Mouse (Mus musculus) thymus, adult 2 months (tissue): Measurements from ENCODE around the gene Apbb2. TPM values are rescaled to one million over a fixed set of nuclear protein-coding genes. Genes with fewer than 3 reads are reported as not detected.

Experiments
- DNase-seq: peaks from one replicate; pipeline ENCODE4 v3.0.0; 2021
- H3K27ac ChIP-seq: fragments of 200-500 bp; 2 replicates; pipeline ENCODE4 v1.5.1; 2012; ENCODE audit warnings: low read length, control low read depth; ENCODE audit not compliant: control insufficient read depth, insufficient read depth
- H3K27me3 ChIP-seq: fragments of 200-500 bp; 2 replicates; pipeline ENCODE4 v1.6.1; 2012; ENCODE audit warnings: mild to moderate bottlenecking, low read length, moderate library complexity, mixed read lengths; ENCODE audit not compliant: control insufficient read depth, insufficient read depth
- H3K36me3 ChIP-seq: fragments of 200-500 bp; 2 replicates; pipeline ENCODE4 v1.6.1; 2012; ENCODE audit warnings: mild to moderate bottlenecking, low read length, moderate library complexity; ENCODE audit not compliant: control insufficient read depth, insufficient read depth
- H3K4me1 ChIP-seq: fragments of 200-500 bp; replicated peaks from 2 replicates; pipeline ENCODE4 v1.6.1; 2012; ENCODE audit warnings: low read length; ENCODE audit not compliant: control insufficient read depth, insufficient read depth
- H3K4me3 ChIP-seq: fragments of 200-500 bp; 2 replicates; pipeline ENCODE4 v1.5.1; 2012; ENCODE audit warnings: mild to moderate bottlenecking, low read length, control low read depth, moderate library complexity; ENCODE audit not compliant: control insufficient read depth, insufficient read depth
- CTCF ChIP-seq: fragments of 200-500 bp; IDR thresholded peaks from 2 replicates; pipeline ENCODE4 v1.5.1; 2012; ENCODE audit warnings: mild to moderate bottlenecking, control low read depth, low read length, moderate library complexity, borderline replicate concordance; ENCODE audit not compliant: control insufficient read depth, poor library complexity, insufficient read depth; ENCODE audit errors: extremely low read depth
- POLR2A ChIP-seq: fragments of 200-500 bp; IDR thresholded peaks from 2 replicates; pipeline ENCODE4 v1.6.1; 2012; ENCODE audit warnings: mild to moderate bottlenecking, low read length, control low read depth, moderate library complexity; ENCODE audit not compliant: control insufficient read depth, poor library complexity, insufficient read depth; ENCODE audit errors: extremely low read depth
- WGBS: fragments of 180-500 bp; shearing (Covaris S2); methylation state at CpG from one replicate; pipeline ENCODE4 v1.1.7; 2018; 5-methylcytosine and 5-hydroxymethylcytosine counted together
- polyA plus RNA-seq: library from polyadenylated mRNA; depleted of rRNA; stranded (reverse); fragments of >200 nt; gene quantifications from 2 replicates; pipeline ENCODE4 v1.2.3, GENCODE M21; 2012

Apbb2 gene
- polyA plus RNA-seq, 1 experiment: 2.6 TPM

GRCm38 (mm10) chr5:66503557-66504433 is 114.8 kb downstream of the Apbb2 start:
- TF ChIP-seq POLR2A (no peak), CTCF (no peak)
- Histone ChIP-seq H3K36me3 (no peaks in the 10 kb centered on the region), H3K27me3 (no peaks in the 10 kb centered on the region), H3K27ac (no peak overlapping the region), H3K4me1 (no peaks in the 10 kb centered on the region), H3K4me3 (no peak overlapping the region)
- DNase-seq: no peak
- WGBS: 87% methylated on average over 17 of the region's 17 CpGs

GRCm38 (mm10) chr5:66503033-66503432 is 115.6 kb downstream of the Apbb2 start:
- Histone ChIP-seq H3K4me1 (no peaks in the 10 kb centered on the region), H3K36me3 (no peaks in the 10 kb centered on the region), H3K4me3 (no peak overlapping the region), H3K27me3 (no peaks in the 10 kb centered on the region), H3K27ac (no peak overlapping the region)
- no peak for DNase-seq
- TF ChIP-seq POLR2A (no peak), CTCF (no peak)
- WGBS: 100% methylated on average over 1 of the region's 1 CpGs

- WGBS: 98% methylated on average over 7 of the region's 7 CpGs
- no peaks in the 10 kb centered on the region for H3K36me3 ChIP-seq
- no peaks in the 10 kb centered on the region for H3K27me3 ChIP-seq
- no peaks in the 10 kb centered on the region for H3K4me1 ChIP-seq
- no peak overlapping the region for H3K27ac ChIP-seq
- H3K4me3 ChIP-seq: no peak overlapping the region
- DNase-seq: no peak
- TF ChIP-seq POLR2A: no peak
- no peak for TF ChIP-seq CTCF
These were observed 119.0 kb downstream of the Apbb2 start for GRCm38 (mm10) chr5:66499621-66500020.

- 87% methylated on average over 1 of the region's 1 CpGs for WGBS
- no peak for DNase-seq
- H3K4me3 ChIP-seq: no peak overlapping the region
- H3K4me1 ChIP-seq: no peaks in the 10 kb centered on the region
- H3K36me3 ChIP-seq: no peaks in the 10 kb centered on the region
- TF ChIP-seq CTCF (no peak), POLR2A (no peak)
- H3K27me3 ChIP-seq: no peaks in the 10 kb centered on the region
- H3K27ac ChIP-seq: no peak overlapping the region
These were observed 120.4 kb downstream of the Apbb2 start for GRCm38 (mm10) chr5:66498140-66498539.

GRCm38 (mm10) chr5:66497479-66498087 is 121.0 kb downstream of the Apbb2 start:
- no peak for TF ChIP-seq CTCF
- TF ChIP-seq POLR2A: no peak
- DNase-seq: no peak
- WGBS: 51% methylated on average over 14 of the region's 14 CpGs
- H3K27me3 ChIP-seq: no peaks in the 10 kb centered on the region
- no peaks in the 10 kb centered on the region for H3K4me1 ChIP-seq
- H3K27ac ChIP-seq: no peak overlapping the region
- no peaks in the 10 kb centered on the region for H3K36me3 ChIP-seq
- no peak overlapping the region for H3K4me3 ChIP-seq

GRCm38 (mm10) chr5:66496881-66497360 is 121.7 kb downstream of the Apbb2 start:
- TF ChIP-seq CTCF (no peak), POLR2A (no peak)
- Histone ChIP-seq H3K27ac (no peak overlapping the region), H3K36me3 (no peaks in the 10 kb centered on the region), H3K27me3 (no peaks in the 10 kb centered on the region), H3K4me3 (no peak overlapping the region), H3K4me1 (no peaks in the 10 kb centered on the region)
- WGBS: 86% methylated on average over 4 of the region's 4 CpGs
- no peak for DNase-seq
